Mouse (Mus musculus) frontal cortex, postnatal 25 days (tissue): ENCODE measurements at regions not wholly inside any gene's neighbourhood (a gene's known extent, or its start where the extent isn't known, plus 50 kb on each side); places are given as distances from the start of the nearest gene placed in this dataset.

Experiments used
- DNase-seq, 2 experiments: peaks; one replicate each; pipeline ENCODE4 v3.0.0; 2022; ENCODE audit warnings: low spot score in 2 of 2

GRCm38 (mm10) chr6:98178005-98178404, 164.5 kb downstream of the Gm765 start:
- DNase-seq: no peak

DNA sequence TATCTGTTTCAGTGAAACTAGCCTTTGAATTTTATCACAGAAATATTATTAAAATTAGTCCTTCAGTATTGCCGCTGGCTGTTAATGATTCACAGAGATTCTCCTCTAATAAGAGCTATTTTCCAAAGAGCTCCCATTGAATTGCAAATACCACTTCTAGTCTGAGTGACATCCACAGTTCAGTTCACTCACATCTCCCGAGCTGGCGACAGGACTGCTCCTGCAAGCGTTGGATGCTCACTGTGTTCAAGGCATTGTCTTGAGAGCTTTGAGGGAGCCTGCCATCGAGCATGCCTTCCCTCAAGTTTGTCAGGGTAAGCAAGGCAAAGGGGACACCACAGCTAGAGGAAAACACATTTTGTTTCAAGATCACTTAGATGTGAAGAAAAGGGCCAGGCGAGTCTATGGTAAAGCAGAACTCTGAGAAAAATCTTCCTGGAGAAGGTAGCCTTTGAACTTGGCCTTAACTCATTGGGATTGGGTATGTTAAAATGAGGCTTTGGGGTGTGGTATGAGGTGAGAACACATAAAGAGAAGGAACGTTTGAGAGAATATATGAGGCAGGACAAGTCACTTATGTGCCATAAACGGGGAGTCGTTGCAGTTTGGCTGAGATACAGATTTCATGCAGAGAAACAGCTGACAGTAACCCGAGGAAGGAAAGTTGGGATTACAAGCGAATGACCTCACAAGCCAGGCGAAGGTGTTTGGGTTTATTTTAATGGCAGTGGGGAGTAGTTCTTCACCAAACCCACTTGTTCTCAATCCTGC, 193.3 kb downstream of the Gm765 start:
- no peak for DNase-seq

GRCm38 (mm10) chr6:98147855-98148254, 194.7 kb downstream of the Gm765 start:
- no peak for DNase-seq

DNA sequence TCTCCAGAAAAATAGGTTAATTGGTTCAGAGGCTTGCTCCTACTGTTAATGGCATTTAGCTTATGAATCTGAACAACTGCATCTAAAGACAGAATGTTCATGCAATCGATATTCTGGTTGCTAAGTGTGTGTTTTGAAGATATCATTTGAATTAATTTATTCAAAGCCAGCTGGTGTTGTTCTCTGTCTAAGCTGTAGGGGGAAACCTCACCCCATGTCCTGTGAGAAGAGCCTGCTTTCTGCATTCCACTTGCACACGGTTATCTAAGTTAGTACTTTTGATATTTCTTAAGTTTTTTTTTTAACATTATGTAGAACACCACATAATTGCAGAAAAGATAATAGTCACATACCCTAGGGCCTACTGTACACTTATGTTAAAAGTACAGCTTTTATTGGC, 209.6 kb downstream of the Gm765 start:
- DNase-seq: peak; percentile 14 to 47

GRCm38 (mm10) chr6:98125434-98125833, 217.1 kb downstream of the Gm765 start:
- DNase-seq: no peak

- no peak for DNase-seq
These were observed 224.0 kb downstream of the Gm765 start for GRCm38 (mm10) chr6:98118355-98119150.

DNA sequence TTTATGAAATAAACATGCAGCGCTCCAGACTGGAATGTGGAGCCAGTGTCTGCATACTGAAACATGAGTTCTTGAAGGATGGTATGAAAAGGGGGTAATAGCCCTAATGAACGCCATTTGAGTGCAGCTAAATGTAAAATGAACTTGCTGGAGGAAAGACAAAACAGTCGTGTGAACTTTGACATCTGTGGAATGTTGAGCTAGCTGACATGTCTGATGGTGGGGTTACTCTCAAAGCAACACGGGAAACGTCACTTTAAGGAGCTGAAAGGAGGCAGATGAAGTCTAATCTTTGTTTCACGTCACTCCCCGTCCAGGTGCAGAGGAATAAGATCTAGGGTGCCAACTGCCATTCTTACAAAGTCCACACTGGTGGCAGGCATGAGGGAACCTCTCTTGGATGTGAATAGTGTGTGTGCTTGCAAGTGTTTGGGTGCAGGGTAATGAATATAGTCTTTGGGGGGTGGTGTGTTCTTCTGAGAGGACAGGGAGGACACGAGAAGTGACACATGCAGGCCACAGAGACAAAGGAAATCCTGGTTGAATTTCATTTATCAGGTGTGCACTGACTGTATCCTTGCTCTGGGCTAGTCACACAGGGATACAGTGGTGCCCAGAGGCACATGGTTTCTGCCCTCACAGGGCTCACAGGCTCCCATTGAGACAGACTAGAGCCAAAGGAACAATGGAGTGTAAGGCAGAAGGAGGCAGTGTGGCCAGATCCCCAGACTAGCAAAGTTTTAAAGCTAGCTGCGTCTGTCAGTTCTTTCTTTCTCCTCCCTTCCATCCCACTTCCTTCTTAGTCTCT, 228.0 kb downstream of the Gm765 start:
- DNase-seq: no peak

- DNase-seq: no peak
These were observed 228.8 kb downstream of the Gm765 start for GRCm38 (mm10) chr6:98113708-98114107.

- no peak for DNase-seq
These were observed 229.9 kb downstream of the Gm765 start for GRCm38 (mm10) chr6:98112495-98113115.

DNA sequence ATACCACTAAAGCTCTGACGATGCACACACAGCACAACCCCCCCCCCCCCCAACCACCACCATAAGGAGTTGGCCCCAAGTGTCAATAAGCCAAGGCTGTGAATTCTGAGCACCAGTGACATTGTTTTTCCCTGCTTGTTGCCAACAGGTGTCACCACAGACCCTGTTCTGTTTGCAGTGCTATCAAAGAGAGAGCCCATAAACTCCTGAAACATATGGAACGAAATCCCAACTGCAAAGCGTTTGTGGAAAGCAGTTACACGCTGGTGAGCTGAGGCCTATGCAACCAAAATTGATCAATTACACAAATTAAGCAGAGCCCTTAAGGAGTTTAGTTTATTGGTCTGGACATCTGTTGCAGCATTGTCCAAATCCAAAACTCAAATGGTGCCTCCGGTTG, 235.4 kb downstream of the Gm765 start:
- DNase-seq: no peak

- DNase-seq: peak; percentile 82 to 91
These were observed 237.1 kb downstream of the Gm765 start for GRCm38 (mm10) chr6:98105280-98106090.

GRCm38 (mm10) chr6:98104432-98104831, 238.1 kb downstream of the Gm765 start:
- DNase-seq: no peak

- no peak for DNase-seq
These were observed 241.5 kb downstream of the Gm765 start for GRCm38 (mm10) chr6:98101023-98101422.

DNA sequence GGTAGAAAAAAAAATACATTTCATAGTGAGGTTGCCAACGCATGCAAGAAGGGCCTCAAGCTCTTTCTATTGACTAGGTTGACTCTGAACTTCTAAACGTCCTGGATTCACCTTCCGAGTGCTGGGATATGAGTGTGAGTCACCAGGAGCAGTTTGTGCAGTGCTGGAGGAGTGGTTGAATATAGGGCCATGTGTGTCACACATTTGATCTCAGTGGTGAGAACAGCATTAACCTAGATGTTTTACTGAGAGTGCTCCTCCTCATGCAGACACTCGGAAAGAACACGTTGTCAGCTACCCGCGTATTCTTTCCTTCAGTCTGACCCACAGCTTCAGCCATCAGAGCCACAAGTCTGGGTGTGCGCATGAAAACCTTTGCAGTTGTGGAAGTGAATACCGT, 243.4 kb downstream of the Gm765 start:
- no peak for DNase-seq

- no peak for DNase-seq
These were observed 247.3 kb downstream of the Gm765 start for GRCm38 (mm10) chr6:98095243-98095642.

- peak in 1 of 2 experiments; percentile 24 for DNase-seq
These were observed 253.4 kb downstream of the Gm765 start for GRCm38 (mm10) chr6:98089185-98089584.

GRCm38 (mm10) chr6:98080076-98080475, 262.5 kb downstream of the Gm765 start:
- DNase-seq: no peak
